Mouse (Mus musculus) duodenum, adult 2 months (tissue): ENCODE measurements around the gene Cilp. TPM values are rescaled to one million over a fixed set of nuclear protein-coding genes. Genes with fewer than 3 reads are reported as not detected.

Experiments
- polyA plus RNA-seq: library from polyadenylated mRNA; depleted of rRNA; stranded (reverse); fragments of >200 nt; gene quantifications from 2 replicates; pipeline ENCODE4 v1.2.3, GENCODE M21; 2012; ENCODE audit warnings: low replicate concordance; rRNA removed

Gene Cilp
- polyA plus RNA-seq = 0.36 and 1.6 TPM in 2 replicates

GRCm38 (mm10) chr9:65264959-65265358 is at the start of gene Cilp:
TSS of gene Cilp (plus strand) at chr9:65265180.

GRCm38 (mm10) chr9:65293973-65294715 is 29.2 kb downstream of the Cilp start, which contains the start of gene Clpx:
TSS of gene Clpx (plus strand) at chr9:65294260.

Other genes starting within 250 kb of the Cilp start
- 14.7 and 17.2 TPM in 2 replicates for gene Hacd3, start 243.5 kb upstream of the Cilp start, polyA plus RNA-seq
- 15.7 and 18.8 TPM in 2 replicates for gene Dpp8, start 232.8 kb upstream of the Cilp start, polyA plus RNA-seq
- 0.76 and 2.3 TPM in 2 replicates for gene Igdcc4, start 163.7 kb upstream of the Cilp start, polyA plus RNA-seq
- gene Igdcc3, start 124.0 kb upstream of the Cilp start, polyA plus RNA-seq = 0.04 TPM in 1 of 2 replicates, not detected in the other
- 12.6 and 13.0 TPM in 2 replicates for gene Parp16, start 69.8 kb upstream of the Cilp start, polyA plus RNA-seq
- gene Clpx, start 29.1 kb downstream of the Cilp start, polyA plus RNA-seq = 5.8 and 10.1 TPM in 2 replicates
- gene Pdcd7, start 80.9 kb downstream of the Cilp start, polyA plus RNA-seq = 11.4 and 20.3 TPM in 2 replicates
- 0.72 and 0.77 TPM in 2 replicates for gene Ubap1l, start 95.9 kb downstream of the Cilp start, polyA plus RNA-seq
- gene Kbtbd13, start 126.5 kb downstream of the Cilp start, polyA plus RNA-seq = 0.53 and 0.77 TPM in 2 replicates
- 1.3 and 2.5 TPM in 2 replicates for gene Rasl12, start 133.3 kb downstream of the Cilp start, polyA plus RNA-seq
- gene Slc51b, start 157.8 kb downstream of the Cilp start, polyA plus RNA-seq = 2.1 and 4.2 TPM in 2 replicates
- gene Mtfmt, start 170.6 kb downstream of the Cilp start, polyA plus RNA-seq = 2.8 and 5.3 TPM in 2 replicates
- 7.1 and 9.0 TPM in 2 replicates for gene Spg21, start 195.8 kb downstream of the Cilp start, polyA plus RNA-seq